Mouse (Mus musculus): Measurements from ENCODE around the gene Bglap3.

GRCm38 (mm10) chr3:88365705-88366361 is 6.7 kb downstream of the Bglap3 start:
- TF ChIP-seq POLR2A (IDR thresholded peaks at IDR 0.05; ENCODE audit: insufficient read depth, low read length) (no peak), CTCF (IDR thresholded peaks at IDR 0.05; ENCODE audit: low read depth, low read length) (peak; percentile 23), EP300 (IDR thresholded peaks at IDR 0.05; ENCODE audit: insufficient read depth, low read depth, low read length) (no peak)

Measured in ES-Bruce4 (cell line).